Mouse (Mus musculus): ENCODE results near the gene Tanc1.
"Not testable (repeated sequence)": the region's sequence is repeated elsewhere in the genome, so short reads cannot be mapped to it uniquely, and the experiment has no call there.

The Tanc1 gene

GRCm38 (mm10) chr2:59830151-59830550 is 218.3 kb downstream of the Tanc1 start:
- DNase-seq (ENCODE audit: low spot score), result peak; percentile 88

GRCm38 (mm10) chr2:59830940-59831339 is 219.1 kb downstream of the Tanc1 start:
- no peak for DNase-seq (ENCODE audit: low spot score)

GRCm38 (mm10) chr2:59831831-59832230 is 220.0 kb downstream of the Tanc1 start:
- no peak for DNase-seq (ENCODE audit: low spot score)

- DNase-seq (ENCODE audit: low spot score), result no peak
Measured at GRCm38 (mm10) chr2:59838825-59839224, 227.0 kb downstream of the Tanc1 start.

GRCm38 (mm10) chr2:59839755-59840154 is 227.9 kb downstream of the Tanc1 start:
- DNase-seq (ENCODE audit: low spot score), result no peak

- DNase-seq (ENCODE audit: low spot score), result no peak
Measured at GRCm38 (mm10) chr2:59840191-59840590, 228.3 kb downstream of the Tanc1 start.

- DNase-seq (ENCODE audit: low spot score), result no peak
Measured at GRCm38 (mm10) chr2:59841189-59841939, 229.5 kb downstream of the Tanc1 start.

GRCm38 (mm10) chr2:59841944-59842343 is 230.1 kb downstream of the Tanc1 start:
- DNase-seq (ENCODE audit: low spot score), result no peak

- DNase-seq (ENCODE audit: low spot score), result no peak
Measured at GRCm38 (mm10) chr2:59842556-59843008, 230.7 kb downstream of the Tanc1 start.

GRCm38 (mm10) chr2:59843156-59843555 is 231.3 kb downstream of the Tanc1 start:
- no peak for DNase-seq (ENCODE audit: low spot score)

GRCm38 (mm10) chr2:59843848-59844247 is 232.0 kb downstream of the Tanc1 start:
- DNase-seq (ENCODE audit: low spot score), result no peak

- not testable (repeated sequence) for DNase-seq (ENCODE audit: low spot score)
Measured at GRCm38 (mm10) chr2:59851885-59852284, 240.0 kb downstream of the Tanc1 start.

- DNase-seq (ENCODE audit: low spot score), result no peak
Measured at GRCm38 (mm10) chr2:59852916-59853315, 241.1 kb downstream of the Tanc1 start.

GRCm38 (mm10) chr2:59853543-59853942 is 241.7 kb downstream of the Tanc1 start:
- no peak for DNase-seq (ENCODE audit: low spot score)

- no peak for DNase-seq (ENCODE audit: low spot score)
Measured at GRCm38 (mm10) chr2:59854363-59854762, 242.5 kb downstream of the Tanc1 start.

GRCm38 (mm10) chr2:59862618-59863017 is 250.8 kb downstream of the Tanc1 start:
- no peak for DNase-seq (ENCODE audit: low spot score)

GRCm38 (mm10) chr2:59870526-59870925 is 258.7 kb downstream of the Tanc1 start:
- no peak for DNase-seq (ENCODE audit: low spot score)

GRCm38 (mm10) chr2:59876482-59876881 is 264.6 kb downstream of the Tanc1 start:
- no peak for DNase-seq (ENCODE audit: low spot score)

- no peak for DNase-seq (ENCODE audit: low spot score)
Measured at GRCm38 (mm10) chr2:59877335-59877734, 265.5 kb downstream of the Tanc1 start.

- no peak for DNase-seq (ENCODE audit: low spot score)
Measured at GRCm38 (mm10) chr2:59878221-59878620, 266.4 kb downstream of the Tanc1 start.

- no peak for DNase-seq (ENCODE audit: low spot score)
Measured at GRCm38 (mm10) chr2:59881404-59881803, 269.6 kb downstream of the Tanc1 start.

- peak; percentile 97 for DNase-seq (ENCODE audit: low spot score)
Measured at GRCm38 (mm10) chr2:59881831-59882741, 270.2 kb downstream of the Tanc1 start, which contains the start of gene Wdsub1. Wdsub1 (minus strand) TSS chr2:59882591.

GRCm38 (mm10) chr2:59882742-59883281 is 271.0 kb downstream of the Tanc1 start:
- no peak for DNase-seq (ENCODE audit: low spot score)
